Mouse (Mus musculus): Measurements from ENCODE around the gene Tyro3.

GRCm38 (mm10) chr2:119855310-119855850 lies 57.8 kb downstream of the Tyro3 start:
- TF ChIP-seq CTCF (IDR thresholded peaks at IDR 0.05; ENCODE audit: borderline replicate concordance, extremely low read depth, insufficient read depth, insufficient read length): no peak
- no peak for TF ChIP-seq POLR2A (IDR thresholded peaks at IDR 0.05; ENCODE audit: borderline replicate concordance, extremely low read depth, insufficient read depth, insufficient read length, poor library complexity, severe bottlenecking)

All from brain, embryonic 14.5 days (tissue).